11 mouse cellular contexts compared by ENCODE assay signal in the genomic region with DNA sequence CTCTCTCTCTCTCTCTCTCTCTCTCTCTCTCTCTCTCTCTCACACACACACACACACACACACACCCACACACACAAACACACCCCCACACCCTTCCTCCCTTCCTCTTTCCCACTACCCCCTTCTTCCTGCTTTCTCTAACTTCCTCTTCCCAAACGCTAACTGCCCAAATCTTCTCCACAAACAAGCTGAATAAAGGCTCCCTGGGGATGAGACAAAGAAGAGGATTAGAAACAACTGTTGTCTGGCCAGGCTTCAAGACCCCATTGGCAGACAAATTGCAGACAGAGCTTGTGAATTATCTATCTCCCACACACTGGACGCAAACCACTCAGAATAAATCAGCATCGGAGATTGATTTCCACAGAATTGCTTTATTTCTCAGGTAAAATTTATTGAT.
DNase-seq lines count a peak whose midpoint lies in the region; ATAC-seq lines count a peak whose summit lies in the region.
"Had no signal": no experiment of that assay in that cellular context is flagged by ENCODE, and none has a peak within 500 bp of the region (broad histone marks: within the 10 kb centered on the region; RNA-seq: fewer than 3 reads in every experiment).

No protein-coding gene starts in this region.

- DNase-seq in hindbrain, embryonic 14.5 days (ENCODE audit: low spot score) = peak; percentile 36
- no peak for DNase-seq in hindbrain, embryonic 11.5 days (ENCODE audit: low spot score)
- DNase-seq in lung, postnatal 36 days = peak; percentile 1
- DNase-seq in lung, postnatal 4 days = no peak
- peak; percentile 62 for DNase-seq in forebrain, embryonic 14.5 days (ENCODE audit: low spot score)
- DNase-seq in retina, embryonic 14.5 days (ENCODE audit: low spot score) = peak; percentile 72
- DNase-seq in adrenal gland, postnatal 25 days = no peak
- no peak for DNase-seq in right cerebral cortex, postnatal 14 days
- DNase-seq: adrenal gland, adult 8-10 months; cerebellum, postnatal 25 days had no signal

- no peak; the same call in 1 of the 2 replicates for ATAC-seq in hindbrain, embryonic 14.5 days (ENCODE audit: low FRiP score)
- no peak for ATAC-seq in hindbrain, embryonic 11.5 days (ENCODE audit: low FRiP score)
- peak; percentile 32; the same call in 1 of the 2 replicates for ATAC-seq in forebrain, embryonic 14.5 days

- H3K4me2 ChIP-seq in hindbrain, embryonic 14.5 days (replicated peaks) = no peak overlapping the region
- no peak overlapping the region for H3K4me2 ChIP-seq in hindbrain, embryonic 11.5 days (replicated peaks; ENCODE audit: low read depth, low read length)
- no peak overlapping the region for H3K4me2 ChIP-seq in forebrain, embryonic 14.5 days (ENCODE audit: low read length)
- H3K4me2 ChIP-seq: limb, embryonic 15.5 days had no signal

- no peaks in the 10 kb centered on the region for H3K27me3 ChIP-seq in hindbrain, embryonic 14.5 days (ENCODE audit: control insufficient read depth, insufficient read depth, low read length)
- H3K27me3 ChIP-seq in hindbrain, embryonic 11.5 days (ENCODE audit: control insufficient read depth, insufficient read depth, low read length) = no peaks in the 10 kb centered on the region
- H3K27me3 ChIP-seq in forebrain, embryonic 14.5 days (replicated peaks; ENCODE audit: control insufficient read depth, insufficient read depth, low read length) = no peaks in the 10 kb centered on the region
- H3K27me3 ChIP-seq: limb, embryonic 15.5 days had no signal

- no peak overlapping the region for H3K9ac ChIP-seq in hindbrain, embryonic 14.5 days
- no peak overlapping the region for H3K9ac ChIP-seq in hindbrain, embryonic 11.5 days (ENCODE audit: low read depth, low read length)
- H3K9ac ChIP-seq in forebrain, embryonic 14.5 days (ENCODE audit: low read length) = no peak overlapping the region
- H3K9ac ChIP-seq: limb, embryonic 15.5 days had no signal

- H3K27ac ChIP-seq in hindbrain, embryonic 14.5 days = no peak overlapping the region
- no peak overlapping the region for H3K27ac ChIP-seq in hindbrain, embryonic 11.5 days (ENCODE audit: low read depth, low read length)
- H3K27ac ChIP-seq in forebrain, embryonic 14.5 days (ENCODE audit: low read depth, low read length) = peak overlapping the region; percentile 52; the same call in 1 of the 2 replicates
- H3K27ac ChIP-seq: limb, embryonic 15.5 days had no signal

- no peaks in the 10 kb centered on the region; the same call in 1 of the 2 replicates for H3K4me1 ChIP-seq in hindbrain, embryonic 14.5 days (replicated peaks; ENCODE audit: control insufficient read depth, insufficient read depth, low read length)
- no peaks in the 10 kb centered on the region for H3K4me1 ChIP-seq in hindbrain, embryonic 11.5 days (replicated peaks; ENCODE audit: control insufficient read depth, insufficient read depth, low read length)
- peaks cover 11% of the 10 kb centered on the region; the same call in 1 of the 2 replicates for H3K4me1 ChIP-seq in forebrain, embryonic 14.5 days (ENCODE audit: control insufficient read depth, insufficient read depth, low read length)
- H3K4me1 ChIP-seq: limb, embryonic 15.5 days had no signal

- WGBS in hindbrain, embryonic 14.5 days = 19% methylated on average over 3 of the region's 3 CpGs
- WGBS in hindbrain, embryonic 11.5 days = 31% methylated on average over 3 of the region's 3 CpGs
- 8% methylated on average over 3 of the region's 3 CpGs for WGBS in forebrain, embryonic 14.5 days

- H3K9me3 ChIP-seq in hindbrain, embryonic 14.5 days (ENCODE audit: control insufficient read depth, low read length) = no peaks in the 10 kb centered on the region
- H3K9me3 ChIP-seq in hindbrain, embryonic 11.5 days (ENCODE audit: control insufficient read depth, low read length) = no peaks in the 10 kb centered on the region
- H3K9me3 ChIP-seq in forebrain, embryonic 14.5 days (replicated peaks; ENCODE audit: control insufficient read depth, low read length) = no peaks in the 10 kb centered on the region
- H3K9me3 ChIP-seq: limb, embryonic 15.5 days had no signal

- H3K4me3 ChIP-seq in hindbrain, embryonic 14.5 days (replicated peaks; ENCODE audit: low read length) = no peak overlapping the region
- no peak overlapping the region for H3K4me3 ChIP-seq in hindbrain, embryonic 11.5 days (ENCODE audit: low read depth, low read length)
- no peak overlapping the region for H3K4me3 ChIP-seq in forebrain, embryonic 14.5 days (ENCODE audit: low read depth, low read length)
- H3K4me3 ChIP-seq: limb, embryonic 15.5 days had no signal

- H3K36me3 ChIP-seq in hindbrain, embryonic 14.5 days (replicated peaks; ENCODE audit: control insufficient read depth, insufficient read depth) = no peaks in the 10 kb centered on the region
- no peaks in the 10 kb centered on the region for H3K36me3 ChIP-seq in hindbrain, embryonic 11.5 days (ENCODE audit: control insufficient read depth, insufficient read depth, low read length)
- H3K36me3 ChIP-seq in forebrain, embryonic 14.5 days (ENCODE audit: control insufficient read depth, insufficient read depth, low read length) = no peaks in the 10 kb centered on the region
- H3K36me3 ChIP-seq: limb, embryonic 15.5 days had no signal

Comparison
In these comparisons a context has a peak if more than half of its experiments do, and no peak if none do; other contexts are left out.
1. DNase-seq: peak in hindbrain, embryonic 14.5 days (single experiment), lung, postnatal 36 days (single experiment), forebrain, embryonic 14.5 days (single experiment) and retina, embryonic 14.5 days (single experiment); none in hindbrain, embryonic 11.5 days (single experiment), lung, postnatal 4 days (0 of 2), adrenal gland, postnatal 25 days (single experiment) and right cerebral cortex, postnatal 14 days (single experiment).